Mouse (Mus musculus) layer of hippocampus, postnatal 10 days (tissue): ENCODE results near the gene Spin2-ps6. TPM values are rescaled to one million over a fixed set of nuclear protein-coding genes. Genes with fewer than 3 reads are reported as not detected.
"Not testable (repeated sequence)": the region's sequence is repeated elsewhere in the genome, so short reads cannot be mapped to it uniquely, and the experiment has no call there.

Experiments used
- DNase-seq, 2 experiments: peaks; one replicate each; pipeline ENCODE4 v3.0.0; 2021; ENCODE audit warnings: low spot score in 2 of 2
- long read RNA-seq: library from polyadenylated mRNA; stranded (forward); transcript quantifications from one replicate; pipeline ENCODE4 v2.0.0, GENCODE M21; 2023
- total RNA-seq, 2 experiments: library from RNA; stranded (reverse); gene quantifications; 2 replicates each; pipeline ENCODE4 v1.2.3; 2021

Gene Spin2-ps6
- not detected for total RNA-seq
- long read RNA-seq = 0 reads

DNA sequence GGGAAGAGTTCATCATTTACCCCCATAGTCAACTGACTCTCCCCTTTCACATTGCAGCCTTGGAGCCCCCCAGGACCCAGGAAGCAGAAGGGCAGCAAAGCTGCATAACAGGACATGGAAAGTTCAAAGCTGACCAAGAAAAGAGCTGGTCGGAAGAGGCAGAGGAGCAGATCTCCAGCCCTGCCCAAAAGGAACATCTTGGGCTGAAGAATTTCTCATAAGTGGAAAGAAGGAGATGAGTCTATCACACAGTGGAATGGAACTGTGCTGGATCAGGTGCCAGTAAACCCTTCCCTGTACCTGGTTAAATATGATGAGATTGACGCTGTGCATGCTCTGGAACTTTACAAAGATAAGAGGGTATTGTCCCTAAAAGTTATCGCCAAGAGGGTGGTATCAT, at the start of gene Spin2-ps6:
Spin2-ps6 (plus strand) TSS at position 301 of the 400 bp plus-strand sequence.
- DNase-seq = not testable (repeated sequence)

Other genes with a start within 250 kb of the Spin2-ps6 start
- not detected for gene Btbd35f12, start 78.5 kb downstream of the Spin2-ps6 start, total RNA-seq